Mouse (Mus musculus) heart, embryonic 14.5 days (tissue): ENCODE measurements around the gene Cttnbp2. TPM values are rescaled to one million over a fixed set of nuclear protein-coding genes. Genes with fewer than 3 reads are reported as not detected.
"Not testable (repeated sequence)": the region's sequence is repeated elsewhere in the genome, so short reads cannot be mapped to it uniquely, and the experiment has no call there.

Source experiments
- ATAC-seq: fragments of 200-750 bp; cut with Nextera tagmentation; 2 replicates; pipeline ENCODE4 v1.8.0; 2017; ENCODE audit warnings: low read depth, moderate TSS enrichment; ENCODE audit not compliant: insufficient number of reproducible peaks, insufficient read depth, low FRiP score
- H3K27ac ChIP-seq, 2 experiments: fragments of 200-500 bp in 1 of 2; fragments of 300-500 bp in 1 of 2; sonication (generic) in 1 of 2; replicated peaks in 1 of 2; 2 replicates each; pipeline ENCODE4 v1.5.1; 2012 to 2014; ENCODE audit warnings: low read depth in 2 of 2, low read length in 2 of 2, control low read depth in 1 of 2, mild to moderate bottlenecking in 1 of 2, mixed read lengths in 1 of 2; ENCODE audit not compliant: control insufficient read depth in 1 of 2, insufficient read depth in 1 of 2
- H3K27me3 ChIP-seq: fragments of 300-500 bp; sonication (generic); 2 replicates; pipeline ENCODE4 v1.6.1; 2014; ENCODE audit warnings: mild to moderate bottlenecking, low read length, control low read depth; ENCODE audit not compliant: control insufficient read depth, insufficient read depth
- H3K36me3 ChIP-seq: fragments of 300-500 bp; sonication (generic); 2 replicates; pipeline ENCODE4 v1.6.1; 2014; ENCODE audit warnings: mild to moderate bottlenecking, control low read depth, low read length, mixed read lengths; ENCODE audit not compliant: control insufficient read depth, insufficient read depth
- H3K4me1 ChIP-seq, 2 experiments: fragments of 200-500 bp in 1 of 2; fragments of 300-500 bp in 1 of 2; sonication (generic) in 1 of 2; 2 replicates each; pipeline ENCODE4 v1.6.1; 2012 to 2014; ENCODE audit warnings: low read length in 2 of 2, control low read depth in 1 of 2, mixed read lengths in 1 of 2; ENCODE audit not compliant: control insufficient read depth in 2 of 2, insufficient read depth in 2 of 2
- H3K4me2 ChIP-seq: fragments of 300-500 bp; sonication (generic); 2 replicates; pipeline ENCODE4 v1.6.1; 2014; ENCODE audit warnings: mild to moderate bottlenecking, low read length
- H3K4me3 ChIP-seq, 2 experiments: fragments of 200-500 bp in 1 of 2; fragments of 300-500 bp in 1 of 2; sonication (generic) in 1 of 2; 2 replicates each; pipeline ENCODE4 v1.5.1; 2012 to 2014; ENCODE audit warnings: low read length in 2 of 2, mild to moderate bottlenecking in 2 of 2, control low read depth in 1 of 2, low read depth in 1 of 2, moderate library complexity in 1 of 2; ENCODE audit not compliant: control insufficient read depth in 1 of 2, insufficient read depth in 1 of 2
- H3K9ac ChIP-seq: fragments of 300-500 bp; sonication (generic); 2 replicates; pipeline ENCODE4 v1.6.1; 2014; ENCODE audit warnings: mild to moderate bottlenecking, low read length
- H3K9me3 ChIP-seq: fragments of 300-500 bp; sonication (generic); 2 replicates; pipeline ENCODE4 v1.6.1; 2016; ENCODE audit warnings: low read length, control low read depth; ENCODE audit not compliant: control insufficient read depth
- WGBS: fragments of 180-500 bp; shearing (Covaris S2); extraction: QIAGEN DNeasy Blood & Tissue Kit; methylation state at CpG from one replicate; pipeline ENCODE4 v1.1.7; 2014; 5-methylcytosine and 5-hydroxymethylcytosine counted together
- polyA plus RNA-seq: library from polyadenylated mRNA; unstranded; fragments of >200 nt; fragmentation: Nextera tagmentation; extraction: Ambion mirVana; gene quantifications from 2 replicates; pipeline ENCODE4 v1.2.1, GENCODE M21; 2014

Cttnbp2 gene
- polyA plus RNA-seq, 1 experiment from 2014 or later, result 8.0 TPM

DNA sequence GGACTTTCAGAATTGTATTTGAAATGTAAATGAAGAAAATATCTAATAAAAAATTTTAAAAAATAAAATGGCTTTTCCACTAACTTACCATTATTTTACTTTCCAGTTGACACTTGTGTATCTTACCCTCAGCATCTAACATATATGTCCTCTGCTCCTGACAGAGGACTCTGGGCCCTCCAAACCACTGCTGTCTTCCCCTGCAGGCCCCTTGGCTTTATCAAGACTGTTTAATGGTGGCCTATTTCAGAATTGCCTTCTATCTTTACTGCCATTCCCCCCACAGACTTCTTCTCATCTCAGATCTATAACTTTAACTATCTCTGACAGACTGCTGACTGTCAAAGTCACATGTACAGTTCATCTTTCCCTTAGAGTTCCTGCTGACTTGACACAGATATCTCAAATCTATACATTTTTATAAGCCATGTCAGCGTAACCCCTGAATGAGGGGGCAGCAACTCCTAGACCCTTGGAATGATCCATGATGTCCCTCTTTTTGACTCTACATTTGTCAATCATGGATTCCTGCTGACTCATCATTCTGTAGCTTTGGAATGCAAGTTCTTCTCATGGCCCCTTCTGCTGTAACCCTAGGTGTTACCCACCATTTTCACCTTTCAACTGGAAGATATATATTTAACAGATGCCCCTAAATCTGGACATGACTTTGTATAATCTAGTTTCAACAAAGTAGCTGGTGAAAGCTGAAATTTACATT lies 103.0 kb downstream of the Cttnbp2 start:
- 85% methylated on average over 1 of the region's 1 CpGs for WGBS
- Histone ChIP-seq H3K9me3 (no peaks in the 10 kb centered on the region), H3K36me3 (peaks cover 17% of the 10 kb centered on the region), H3K4me3 (no peak overlapping the region), H3K9ac (no peak overlapping the region), H3K4me1 (no peaks in the 10 kb centered on the region), H3K27ac (no peak overlapping the region), H3K27me3 (no peaks in the 10 kb centered on the region), H3K4me2 (no peak overlapping the region)
- ATAC-seq, result no peak

DNA sequence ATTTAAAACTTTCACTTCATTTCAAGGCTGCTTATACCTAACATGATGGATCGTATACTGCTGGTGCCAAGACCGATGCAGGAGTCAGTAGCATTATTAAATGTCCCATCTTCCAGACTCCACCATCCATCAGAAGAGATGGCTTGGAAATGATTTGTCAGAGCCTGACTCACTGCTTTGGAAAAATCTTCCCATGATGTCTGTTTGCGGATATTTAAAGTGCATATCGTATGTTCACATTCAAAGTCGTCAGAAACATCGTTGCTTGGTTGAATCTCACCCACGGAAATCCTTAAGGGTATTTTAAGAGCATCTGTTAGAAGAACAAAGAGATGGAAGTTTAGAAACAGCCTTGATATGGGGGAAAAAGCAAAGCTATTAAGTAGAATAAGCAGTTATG lies 106.2 kb downstream of the Cttnbp2 start:
- 95% methylated on average over 7 of the region's 7 CpGs for WGBS
- Histone ChIP-seq H3K27ac (no peak overlapping the region), H3K4me3 (no peak overlapping the region), H3K27me3 (no peaks in the 10 kb centered on the region), H3K36me3 (peaks cover 23% of the 10 kb centered on the region), H3K9ac (no peak overlapping the region), H3K9me3 (no peaks in the 10 kb centered on the region), H3K4me1 (no peaks in the 10 kb centered on the region), H3K4me2 (no peak overlapping the region)
- ATAC-seq, result no peak

DNA sequence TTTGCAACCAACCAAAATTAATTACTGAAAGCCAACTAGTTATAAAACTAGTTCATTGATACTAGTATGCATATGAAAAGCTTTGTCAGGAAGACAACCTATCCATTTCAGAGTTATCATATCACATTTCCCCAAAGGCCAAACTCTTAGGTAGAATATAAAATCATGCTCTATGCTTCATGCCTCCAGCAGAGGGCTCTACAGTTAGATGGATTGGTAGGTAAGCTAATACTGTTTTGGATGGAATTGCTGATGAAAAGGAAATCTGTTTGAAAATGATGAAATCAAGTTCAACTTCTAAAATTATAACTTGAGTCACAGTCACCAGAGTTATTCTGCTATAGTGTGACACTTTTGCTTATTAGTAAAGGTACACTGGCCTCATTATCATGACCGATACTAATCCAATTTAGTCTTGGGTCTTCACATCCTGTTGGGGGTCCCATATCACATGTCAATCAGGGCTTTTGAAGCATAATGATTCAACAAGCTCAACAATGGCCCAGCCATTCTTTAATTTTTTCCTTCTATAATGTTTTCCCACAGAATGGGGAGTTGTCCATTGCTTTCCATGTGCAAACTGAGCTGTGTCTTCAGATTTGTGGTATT lies 113.5 kb downstream of the Cttnbp2 start:
- 90% methylated on average over 1 of the region's 1 CpGs for WGBS
- ATAC-seq, result no peak
- H3K27ac ChIP-seq, result no peak overlapping the region
- no peaks in the 10 kb centered on the region for H3K9me3 ChIP-seq
- H3K4me3 ChIP-seq, result no peak overlapping the region
- H3K27me3 ChIP-seq, result no peaks in the 10 kb centered on the region
- no peak overlapping the region for H3K4me2 ChIP-seq
- H3K36me3 ChIP-seq, result peaks cover 30% of the 10 kb centered on the region
- no peak overlapping the region for H3K9ac ChIP-seq
- H3K4me1 ChIP-seq, result no peaks in the 10 kb centered on the region

DNA sequence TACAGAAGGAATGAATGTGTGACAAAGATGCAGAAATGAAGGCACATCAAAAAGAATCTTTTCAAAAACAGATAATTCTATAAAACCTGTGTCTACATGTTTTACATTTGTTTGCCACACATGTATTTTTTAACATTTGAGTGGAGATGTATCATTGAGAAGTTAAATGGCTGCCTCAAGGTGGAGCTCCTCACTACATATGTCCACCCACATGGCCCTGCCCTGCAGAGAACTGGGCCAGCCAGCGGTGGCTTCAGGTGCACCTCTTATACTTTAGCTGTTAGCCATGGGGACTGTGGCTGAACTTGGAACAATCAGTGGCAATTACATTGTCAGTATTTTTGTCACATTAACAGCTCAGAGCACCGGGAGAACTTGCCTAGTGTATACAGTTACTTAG lies 133.3 kb downstream of the Cttnbp2 start:
- Histone ChIP-seq H3K4me3 (no peak overlapping the region), H3K9ac (no peak overlapping the region), H3K9me3 (no peaks in the 10 kb centered on the region), H3K27ac (no peak overlapping the region), H3K36me3 (peaks cover 3% of the 10 kb centered on the region; the same call in 1 of the 2 replicates), H3K4me2 (no peak overlapping the region), H3K4me1 (no peaks in the 10 kb centered on the region), H3K27me3 (no peaks in the 10 kb centered on the region)
- no peak for ATAC-seq
- 74% methylated on average over 2 of the region's 2 CpGs for WGBS

DNA sequence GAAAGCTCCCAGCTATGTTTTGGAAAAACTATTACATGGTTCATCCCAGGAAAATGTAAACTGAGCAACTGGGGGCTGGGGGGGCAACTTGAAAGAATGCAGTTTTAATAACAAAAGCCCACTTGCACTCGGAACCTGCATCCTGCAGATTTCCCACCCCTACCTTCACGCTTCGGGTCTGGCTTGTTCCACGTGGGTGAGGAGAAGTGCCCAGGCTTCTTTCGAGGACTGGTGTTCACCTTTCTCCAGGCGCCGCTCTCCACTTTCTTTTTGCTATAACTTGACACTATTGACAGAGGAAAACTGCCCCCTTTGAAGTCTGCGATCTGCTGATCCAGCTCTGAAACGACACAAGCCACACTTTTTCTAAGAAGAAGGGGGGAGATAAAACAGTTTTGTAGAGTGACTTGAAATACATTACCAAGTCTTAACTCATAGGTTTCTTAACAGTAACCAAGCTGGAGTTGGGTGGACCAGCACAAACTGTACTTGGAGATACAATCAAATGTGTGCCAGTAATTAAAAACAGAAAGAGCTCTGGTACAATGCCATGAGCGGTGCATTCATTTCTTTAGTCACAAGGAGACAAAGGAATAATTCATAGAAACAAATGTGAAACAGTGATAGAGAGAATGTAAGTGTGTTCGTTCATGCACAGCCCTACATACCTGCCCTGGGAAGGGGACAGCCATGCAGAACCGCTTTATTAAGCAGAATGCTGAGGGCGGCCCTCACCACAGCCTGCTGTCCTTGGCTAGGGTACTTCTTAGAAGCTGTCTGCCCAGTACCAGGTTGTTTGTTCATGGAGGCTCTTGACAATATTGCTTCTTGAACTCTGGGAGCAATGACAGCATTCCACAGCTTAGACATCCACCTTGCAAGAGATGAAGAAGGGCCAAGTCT lies 134.1 kb downstream of the Cttnbp2 start:
- peaks cover 3% of the 10 kb centered on the region; the same call in 1 of the 2 replicates for H3K36me3 ChIP-seq
- no peak overlapping the region for H3K4me2 ChIP-seq
- no peak for ATAC-seq
- H3K27me3 ChIP-seq, result no peaks in the 10 kb centered on the region
- H3K4me3 ChIP-seq, result no peak overlapping the region
- WGBS, result 83% methylated on average over 13 of the region's 13 CpGs
- H3K27ac ChIP-seq, result no peak overlapping the region
- no peak overlapping the region for H3K9ac ChIP-seq
- no peaks in the 10 kb centered on the region for H3K4me1 ChIP-seq
- no peaks in the 10 kb centered on the region for H3K9me3 ChIP-seq

DNA sequence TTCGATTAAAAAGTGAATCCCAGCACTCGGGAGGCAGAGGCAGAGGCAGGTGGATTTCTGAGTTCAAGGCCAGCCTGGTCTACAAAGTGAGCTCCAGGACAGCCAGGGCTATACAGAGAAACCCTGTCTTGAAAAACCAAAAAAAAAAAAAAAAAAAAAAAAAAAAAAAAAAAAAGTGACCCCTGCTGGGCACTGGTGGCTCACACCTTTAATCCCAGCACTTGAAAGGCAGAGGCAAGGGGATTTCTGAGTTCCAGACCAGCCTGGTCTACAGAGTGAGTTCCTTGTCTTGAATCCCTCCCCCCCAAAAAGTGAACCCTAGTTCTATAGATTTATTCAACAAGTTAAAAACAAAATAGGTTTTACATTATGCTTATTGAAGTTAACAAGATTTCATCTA lies 136.9 kb downstream of the Cttnbp2 start:
- not testable (repeated sequence) for H3K27ac ChIP-seq, H3K4me3 ChIP-seq, H3K27me3 ChIP-seq, H3K9me3 ChIP-seq, ATAC-seq, H3K36me3 ChIP-seq, H3K4me2 ChIP-seq, H3K9ac ChIP-seq, H3K4me1 ChIP-seq
- WGBS, result 76% methylated on average over 2 of the region's 2 CpGs

DNA sequence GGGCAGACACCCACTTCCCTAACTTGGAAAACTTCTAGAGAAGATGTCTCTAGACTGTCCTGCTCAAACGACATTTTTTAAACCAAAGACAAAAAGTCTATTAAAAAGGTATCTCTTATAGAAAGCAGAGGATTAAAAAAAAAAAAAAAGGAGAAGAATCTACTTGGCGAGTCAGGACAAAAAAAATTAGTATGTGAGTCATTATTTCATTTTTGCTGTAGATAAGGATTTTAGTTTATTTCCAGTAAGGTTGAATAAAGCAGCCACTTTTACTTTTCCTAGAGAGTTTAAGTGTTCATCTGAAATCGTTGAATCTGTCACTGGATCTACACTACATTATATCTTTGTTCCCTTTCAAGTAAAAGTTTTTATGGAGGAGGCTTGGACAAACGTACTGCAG lies 139.9 kb downstream of the Cttnbp2 start:
- 0 out of 4 replicates have a peak, but pooled peaks cover 0 to 3% of the 10 kb centered on the region in 2 experiments for H3K4me1 ChIP-seq
- no peak overlapping the region for H3K27ac ChIP-seq
- H3K27me3 ChIP-seq, result no peaks in the 10 kb centered on the region
- no peak overlapping the region for H3K4me3 ChIP-seq
- no peak overlapping the region for H3K4me2 ChIP-seq
- WGBS, result 70% methylated on average over 4 of the region's 4 CpGs
- H3K36me3 ChIP-seq, result no peaks in the 10 kb centered on the region
- no peaks in the 10 kb centered on the region for H3K9me3 ChIP-seq
- ATAC-seq, result no peak
- H3K9ac ChIP-seq, result no peak overlapping the region
